Comparison of ENCODE assay signal across 8 mouse cellular contexts in the genomic region with DNA sequence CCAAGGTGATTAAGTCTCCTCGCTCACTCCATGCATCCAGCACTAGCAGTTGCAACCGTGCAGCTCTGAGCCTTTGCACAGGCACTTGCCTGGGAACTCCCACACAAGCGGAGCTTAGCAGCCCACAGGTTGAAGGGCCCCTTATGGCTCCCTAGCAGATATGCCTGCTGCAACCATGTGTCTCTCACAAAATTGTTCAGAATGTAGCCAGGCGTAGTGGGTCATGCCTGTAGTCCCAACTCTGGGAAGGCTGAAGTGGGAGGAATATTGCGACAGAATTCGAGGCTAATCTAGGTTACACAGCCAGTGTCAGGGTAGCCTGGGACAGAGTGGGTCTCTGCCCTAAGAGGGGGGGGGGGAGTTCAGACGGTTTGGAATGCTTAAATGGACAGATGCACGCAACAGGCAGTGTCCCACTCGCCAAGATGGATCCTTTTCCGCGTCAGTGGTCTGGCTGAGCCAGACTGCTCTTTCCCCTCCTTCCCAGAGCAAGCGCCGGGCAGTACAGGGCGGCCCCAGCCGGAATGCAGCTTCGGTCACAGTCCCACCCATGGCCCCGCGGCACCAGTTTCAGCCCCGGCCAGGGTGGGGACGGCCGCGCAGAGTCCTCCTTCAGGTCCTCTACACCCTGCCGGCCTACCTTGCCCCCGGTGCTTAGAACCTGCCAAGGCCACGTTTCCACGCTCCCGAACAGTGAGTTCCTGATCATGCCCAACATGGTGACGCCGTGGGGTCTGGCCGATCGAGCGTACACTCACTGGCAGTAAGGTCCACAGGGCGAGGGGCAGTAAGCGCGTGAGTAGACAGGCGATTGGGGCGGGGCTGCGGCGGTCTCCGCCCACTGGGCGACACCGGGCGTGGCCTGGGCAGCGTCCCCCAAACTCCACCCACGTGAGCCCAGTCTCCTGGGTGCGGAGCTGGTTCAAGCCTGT. TPM values are rescaled to one million over a fixed set of nuclear protein-coding genes. Genes with fewer than 3 reads are reported as not detected.
DNase-seq lines count a peak whose midpoint lies in the region; ATAC-seq and TF ChIP-seq lines count a peak whose summit lies in the region.

No protein-coding gene starts in this region.

- peak; percentile 80 for DNase-seq in c-Kit-negative CD71-positive TER-119-positive erythroid progenitor cells, embryonic 14.5 days (ENCODE audit: low read depth, low spot score)
- DNase-seq in fibroblast of lung, adult 2 months (ENCODE audit: low read depth), result peak; percentile 60
- DNase-seq in kidney, postnatal 14 days, result peak; percentile 95
- peak; percentile 77 to 86 (median 86) for DNase-seq in liver, embryonic 14.5 days (ENCODE audit: low read depth in 3 of 3, low spot score in 3 of 3)
- DNase-seq in neural tube, embryonic 10.5 days (ENCODE audit: extremely low spot score, low spot score), result peak; percentile 84
- peak; percentile 96 for DNase-seq in stomach, postnatal 0 days (ENCODE audit: low spot score)

- TF ChIP-seq CTCF in C2C12 (IDR thresholded peaks at IDR 0.05; ENCODE audit: control insufficient read depth, insufficient read depth, insufficient read length), result no peak
- 0 out of 2 replicates have a peak, but pooled peaks have one; percentile 14 for TF ChIP-seq CTCF in liver, embryonic 14.5 days (IDR thresholded peaks at IDR 0.05; ENCODE audit: low read depth)
- TF ChIP-seq CTCF in stomach, postnatal 0 days (IDR thresholded peaks at IDR 0.05; ENCODE audit: low read depth), result no peak

- peak overlapping the region; percentile 64 for H3ac ChIP-seq in C2C12 (ENCODE audit: control insufficient read depth, insufficient read length, low read depth)

- peak; percentile 94 for ATAC-seq in heart, embryonic 13.5 days (ENCODE audit: extremely low read depth, insufficient number of reproducible peaks, low FRiP score, low TSS enrichment)
- peak; percentile 78 for ATAC-seq in liver, embryonic 14.5 days (ENCODE audit: insufficient read depth)
- ATAC-seq in stomach, postnatal 0 days (ENCODE audit: low FRiP score, low TSS enrichment), result peak; percentile 96

- H3K27me3 ChIP-seq in C2C12 (ENCODE audit: control insufficient read depth, insufficient read depth, insufficient read length), result no peaks in the 10 kb centered on the region
- no peaks in the 10 kb centered on the region for H3K27me3 ChIP-seq in heart, embryonic 13.5 days (replicated peaks)
- H3K27me3 ChIP-seq in liver, embryonic 14.5 days (ENCODE audit: control insufficient read depth, insufficient read depth, low read length), result no peaks in the 10 kb centered on the region
- no peaks in the 10 kb centered on the region for H3K27me3 ChIP-seq in stomach, postnatal 0 days (ENCODE audit: control insufficient read depth, insufficient read depth, low read length)

- WGBS in heart, embryonic 13.5 days, result 3% methylated on average over 46 of the region's 46 CpGs
- 1% methylated on average over 46 of the region's 46 CpGs for WGBS in liver, embryonic 14.5 days (ENCODE audit: insufficient replicate concordance)
- 5% methylated on average over 45 of the region's 46 CpGs for WGBS in stomach, postnatal 0 days

- H3K4me1 ChIP-seq in heart, embryonic 13.5 days, result peaks cover 27% of the 10 kb centered on the region
- H3K4me1 ChIP-seq in liver, embryonic 14.5 days (replicated peaks; ENCODE audit: control insufficient read depth in 2 of 2, insufficient read depth in 2 of 2, low read length in 1 of 2), result peaks cover 44 to 46% of the 10 kb centered on the region in 2 experiments
- H3K4me1 ChIP-seq in stomach, postnatal 0 days (replicated peaks; ENCODE audit: control insufficient read depth, insufficient read depth), result no peaks in the 10 kb centered on the region

- no peaks in the 10 kb centered on the region for H3K79me2 ChIP-seq in C2C12 (ENCODE audit: control insufficient read depth, insufficient read depth)

- H3K79me3 ChIP-seq in C2C12 (ENCODE audit: low read depth), result no peaks in the 10 kb centered on the region

- peak; percentile 49 for TF ChIP-seq EP300 in liver, embryonic 14.5 days (IDR thresholded peaks at IDR 0.05; ENCODE audit: low read depth)
- no peak for TF ChIP-seq EP300 in stomach, postnatal 0 days (optimal IDR thresholded peaks at IDR 0.05)

- peak overlapping the region; percentile 80 for H3K27ac ChIP-seq in heart, embryonic 13.5 days (replicated peaks)
- H3K27ac ChIP-seq in liver, embryonic 14.5 days, result peak overlapping the region; percentile 96
- H3K27ac ChIP-seq in stomach, postnatal 0 days (replicated peaks), result peak overlapping the region; percentile 92

- peak overlapping the region; percentile 71 for H3K4me2 ChIP-seq in heart, embryonic 13.5 days
- H3K4me2 ChIP-seq in liver, embryonic 14.5 days (ENCODE audit: low read depth), result peak overlapping the region; percentile 92
- H3K4me2 ChIP-seq in stomach, postnatal 0 days (replicated peaks; ENCODE audit: low read depth), result peak overlapping the region; percentile 78

- peak overlapping the region; percentile 81 for H3K9ac ChIP-seq in heart, embryonic 13.5 days
- peak overlapping the region; percentile 97 for H3K9ac ChIP-seq in liver, embryonic 14.5 days (replicated peaks)
- H3K9ac ChIP-seq in stomach, postnatal 0 days (ENCODE audit: low read length), result peak overlapping the region; percentile 89

- peak overlapping the region; percentile 0 for H3K4me3 ChIP-seq in C2C12 (ENCODE audit: insufficient read depth, poor library complexity, severe bottlenecking)
- peak overlapping the region; percentile 62 for H3K4me3 ChIP-seq in heart, embryonic 13.5 days
- peak overlapping the region; percentile 90 to 91 for H3K4me3 ChIP-seq in liver, embryonic 14.5 days (ENCODE audit: insufficient read depth in 1 of 2, low read depth in 2 of 2, low read length in 2 of 2)
- peak overlapping the region; percentile 67 for H3K4me3 ChIP-seq in stomach, postnatal 0 days (ENCODE audit: low read depth, low read length)

- H3K9me3 ChIP-seq in heart, embryonic 13.5 days, result no peaks in the 10 kb centered on the region
- no peaks in the 10 kb centered on the region for H3K9me3 ChIP-seq in liver, embryonic 14.5 days (ENCODE audit: control insufficient read depth, low read length)
- H3K9me3 ChIP-seq in stomach, postnatal 0 days (ENCODE audit: control insufficient read depth, low read length), result no peaks in the 10 kb centered on the region

- H3K36me3 ChIP-seq in C2C12 (ENCODE audit: control insufficient read depth, insufficient read depth), result no peaks in the 10 kb centered on the region
- H3K36me3 ChIP-seq in heart, embryonic 13.5 days, result 0 out of 2 replicates have a peak, but pooled peaks cover 2% of the 10 kb centered on the region
- H3K36me3 ChIP-seq in liver, embryonic 14.5 days (replicated peaks; ENCODE audit: control insufficient read depth, insufficient read depth, low read depth), result peaks cover 22% of the 10 kb centered on the region
- no peaks in the 10 kb centered on the region for H3K36me3 ChIP-seq in stomach, postnatal 0 days (ENCODE audit: control insufficient read depth, insufficient read depth, low read length)

TF ChIP-seq in C2C12, 6 proteins besides CTCF, POLR2A, EP300 and RAD21:
- TF ChIP-seq MYOG (IDR thresholded peaks at IDR 0.05; ENCODE audit: control insufficient read depth, extremely low read depth, insufficient read length) (no peak), USF1 (IDR thresholded peaks at IDR 0.05; ENCODE audit: low read depth) (no peak), FOSL1 (IDR thresholded peaks at IDR 0.05; ENCODE audit: insufficient read depth, low read length, poor library complexity, severe bottlenecking) (no peak), MAX (IDR thresholded peaks at IDR 0.05) (no peak), CEBPB (IDR thresholded peaks at IDR 0.05; ENCODE audit: low read depth) (no peak), MYOD1 (IDR thresholded peaks at IDR 0.05; ENCODE audit: control insufficient read depth, insufficient read length, low read depth) (no peak)

RNA-seq across cellular contexts. Expression of a gene that starts 30.1 kb away (rescaled TPM):
- polyA plus RNA-seq in C2C12 (2012; fragmentation: generic; extraction: Trizol), result 4.6 TPM
- polyA plus RNA-seq in heart, embryonic 13.5 days (2015; fragmentation: Nextera tagmentation; extraction: Ambion mirVana), result 8.0 and 8.4 TPM in 2 replicates
- 18.7 and 19.1 TPM in 2 replicates for polyA plus RNA-seq in liver, embryonic 14.5 days (2012; rRNA removed)
- 27.8 and 34.9 TPM in 2 replicates for polyA plus RNA-seq in liver, embryonic 14.5 days (2014; fragmentation: Nextera tagmentation; extraction: Ambion mirVana)
- 12.4 and 13.3 TPM in 2 replicates for polyA plus RNA-seq in stomach, postnatal 0 days (2015; fragmentation: Nextera tagmentation; extraction: Ambion mirVana)

RNA-seq across cellular contexts. Expression of a gene that starts 30.2 kb away (rescaled TPM):
- 18.4 TPM for polyA plus RNA-seq in C2C12 (2012; fragmentation: generic; extraction: Trizol)
- polyA plus RNA-seq in heart, embryonic 13.5 days (2015; fragmentation: Nextera tagmentation; extraction: Ambion mirVana), result 14.5 and 15.9 TPM in 2 replicates
- polyA plus RNA-seq in liver, embryonic 14.5 days (2012; rRNA removed), result 127 and 198 TPM in 2 replicates
- 60.1 and 70.2 TPM in 2 replicates for polyA plus RNA-seq in liver, embryonic 14.5 days (2014; fragmentation: Nextera tagmentation; extraction: Ambion mirVana)
- 33.7 and 42.3 TPM in 2 replicates for polyA plus RNA-seq in stomach, postnatal 0 days (2015; fragmentation: Nextera tagmentation; extraction: Ambion mirVana)

RNA-seq across cellular contexts. Expression of a gene that starts 49.6 kb away (rescaled TPM):
- polyA plus RNA-seq in C2C12 (2012; fragmentation: generic; extraction: Trizol), result not detected
- polyA plus RNA-seq in heart, embryonic 13.5 days (2015; fragmentation: Nextera tagmentation; extraction: Ambion mirVana), result not detected in 2 replicates
- polyA plus RNA-seq in liver, embryonic 14.5 days (2012; rRNA removed), result 0.28 and 0.41 TPM in 2 replicates
- polyA plus RNA-seq in liver, embryonic 14.5 days (2014; fragmentation: Nextera tagmentation; extraction: Ambion mirVana), result not detected in 2 replicates
- polyA plus RNA-seq in stomach, postnatal 0 days (2015; fragmentation: Nextera tagmentation; extraction: Ambion mirVana), result 0.07 TPM in 1 of 2 replicates, not detected in the other

Comparison
In these comparisons a context has a peak if more than half of its experiments do, and no peak if none do; other contexts are left out.
1. Peak in every context shown above with its lines: DNase-seq, ATAC-seq, H3K4me3 ChIP-seq and H3K27ac ChIP-seq.
2. H3K4me3 ChIP-seq: peak in every context shown above with its lines; median percentile 90 in liver, embryonic 14.5 days; 67 in stomach, postnatal 0 days; 62 in heart, embryonic 13.5 days; 0 in C2C12.